Comparison of ENCODE assay signal across 11 mouse cellular contexts in the genomic region with DNA sequence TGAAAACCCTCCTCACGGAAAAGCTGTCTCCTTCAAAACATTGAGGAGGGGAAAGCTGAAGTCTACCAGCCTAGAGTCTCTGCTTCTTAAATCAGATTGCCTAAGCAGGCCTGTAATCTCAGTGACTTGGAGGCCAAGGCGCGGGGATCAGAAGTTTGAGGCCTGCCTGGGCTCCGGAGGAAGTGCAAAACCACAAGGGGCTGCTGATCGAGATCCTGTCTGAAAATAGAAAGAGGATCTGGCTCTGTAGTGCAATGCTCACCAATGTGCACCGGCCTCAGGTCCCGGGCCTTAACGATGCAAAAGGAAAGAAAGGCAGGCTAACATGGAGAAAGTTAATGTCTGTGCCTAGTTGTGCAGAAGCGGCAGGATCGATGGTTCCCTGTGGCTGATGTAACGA. TPM values are rescaled to one million over a fixed set of nuclear protein-coding genes. Genes with fewer than 3 reads are reported as not detected.
DNase-seq lines count a peak whose midpoint lies in the region; ATAC-seq and TF ChIP-seq lines count a peak whose summit lies in the region.
"Had no signal": no experiment of that assay in that cellular context is flagged by ENCODE, and none has a peak within 500 bp of the region (broad histone marks: within the 10 kb centered on the region; RNA-seq: fewer than 3 reads in every experiment).

No protein-coding gene starts in this region.

- ATAC-seq in heart, embryonic 11.5 days (replicated peaks; ENCODE audit: insufficient number of reproducible peaks, low FRiP score, low TSS enrichment), result no peak
- no peak for ATAC-seq in hindbrain, embryonic 16.5 days
- ATAC-seq in kidney, embryonic 16.5 days (ENCODE audit: low FRiP score, low TSS enrichment), result no peak

- dilution Hi-C loops in CH12.LX (cut with MboI; ENCODE audit: extremely low pct_ligation_motif_present, extremely low pct_unique_long_range_greater_than_20kb, low sequenced_read_pairs), result no loop called here

- no peaks in the 10 kb centered on the region for H3K36me3 ChIP-seq in heart, embryonic 11.5 days (ENCODE audit: control insufficient read depth, insufficient read depth, low read length)
- no peaks in the 10 kb centered on the region for H3K36me3 ChIP-seq in heart, embryonic 10.5 days
- H3K36me3 ChIP-seq in CH12.LX (replicated peaks in 1 of 2; ENCODE audit: control insufficient read depth in 1 of 2, insufficient read depth in 1 of 2, low read length in 1 of 2), result peaks cover 4 to 19% of the 10 kb centered on the region in 2 experiments
- H3K36me3 ChIP-seq in hindbrain, embryonic 16.5 days (ENCODE audit: control insufficient read depth, insufficient read depth, low read length), result peaks cover 3% of the 10 kb centered on the region; the same call in 1 of the 2 replicates
- H3K36me3 ChIP-seq in kidney, embryonic 16.5 days (ENCODE audit: insufficient read depth, low read length), result no peaks in the 10 kb centered on the region
- H3K36me3 ChIP-seq: G1E; midbrain, embryonic 10.5 days had no signal

- no peaks in the 10 kb centered on the region for H3K79me2 ChIP-seq in CH12.LX (replicated peaks; ENCODE audit: control insufficient read depth, extremely low read depth, insufficient read depth, poor library complexity, severe bottlenecking)

- WGBS in heart, embryonic 11.5 days (ENCODE audit: insufficient replicate concordance), result 62% methylated on average over 11 of the region's 11 CpGs
- 63% methylated on average over 11 of the region's 11 CpGs for WGBS in heart, embryonic 10.5 days
- WGBS in hindbrain, embryonic 16.5 days, result 86% methylated on average over 11 of the region's 11 CpGs
- WGBS in kidney, embryonic 16.5 days, result 78% methylated on average over 11 of the region's 11 CpGs

- TF ChIP-seq CTCF in CH12.LX (conservative IDR thresholded peaks at IDR 0.05 in 1 of 2, IDR thresholded peaks at IDR 0.05 in 1 of 2; ENCODE audit: low read depth in 2 of 2, low read length in 2 of 2), result no peak

- peak; percentile 70; the same call in 1 of the 2 replicates for TF ChIP-seq EP300 in CH12.LX (IDR thresholded peaks at IDR 0.05; ENCODE audit: low read length)

- 0 out of 2 replicates have a peak, but pooled peaks cover 2% of the 10 kb centered on the region for H3K4me1 ChIP-seq in heart, embryonic 11.5 days (ENCODE audit: control insufficient read depth, insufficient read depth, low read length)
- no peaks in the 10 kb centered on the region for H3K4me1 ChIP-seq in heart, embryonic 10.5 days
- peaks cover 22 to 47% of the 10 kb centered on the region in 2 experiments for H3K4me1 ChIP-seq in CH12.LX (ENCODE audit: control insufficient read depth in 1 of 2, insufficient read depth in 2 of 2)
- peaks cover 2% of the 10 kb centered on the region; the same call in 1 of the 2 replicates for H3K4me1 ChIP-seq in hindbrain, embryonic 16.5 days (ENCODE audit: control insufficient read depth, insufficient read depth, low read depth, low read length)
- H3K4me1 ChIP-seq in kidney, embryonic 16.5 days (ENCODE audit: insufficient read depth, low read length), result 0 out of 2 replicates have a peak, but pooled peaks cover 4% of the 10 kb centered on the region

- no peaks in the 10 kb centered on the region for H3K9me3 ChIP-seq in heart, embryonic 11.5 days (replicated peaks; ENCODE audit: control insufficient read depth, low read length)
- H3K9me3 ChIP-seq in heart, embryonic 10.5 days, result no peaks in the 10 kb centered on the region
- peaks cover 5% of the 10 kb centered on the region for H3K9me3 ChIP-seq in CH12.LX (replicated peaks; ENCODE audit: low read length)
- H3K9me3 ChIP-seq in hindbrain, embryonic 16.5 days (ENCODE audit: control insufficient read depth, low read length), result no peaks in the 10 kb centered on the region
- H3K9me3 ChIP-seq in kidney, embryonic 16.5 days (ENCODE audit: low read length), result no peaks in the 10 kb centered on the region
- H3K9me3 ChIP-seq: midbrain, embryonic 10.5 days had no signal

- H3K4me3 ChIP-seq in heart, embryonic 11.5 days (ENCODE audit: low read depth, low read length), result no peak overlapping the region
- no peak overlapping the region for H3K4me3 ChIP-seq in heart, embryonic 10.5 days
- no peak overlapping the region for H3K4me3 ChIP-seq in CH12.LX (replicated peaks in 1 of 3; ENCODE audit: low read depth in 2 of 3, low read length in 2 of 3, poor library complexity in 1 of 3)
- no peak overlapping the region for H3K4me3 ChIP-seq in hindbrain, embryonic 16.5 days (ENCODE audit: low read length)
- no peak overlapping the region for H3K4me3 ChIP-seq in kidney, embryonic 16.5 days (ENCODE audit: low read length)
- H3K4me3 ChIP-seq: midbrain, embryonic 10.5 days had no signal

- no peak overlapping the region for H3K27ac ChIP-seq in heart, embryonic 11.5 days (ENCODE audit: low read depth, low read length)
- no peak overlapping the region for H3K27ac ChIP-seq in heart, embryonic 10.5 days
- H3K27ac ChIP-seq in CH12.LX (ENCODE audit: insufficient read depth, low read depth), result peak overlapping the region; percentile 87
- H3K27ac ChIP-seq in hindbrain, embryonic 16.5 days (ENCODE audit: low read depth, low read length), result no peak overlapping the region
- H3K27ac ChIP-seq in kidney, embryonic 16.5 days (ENCODE audit: low read length), result no peak overlapping the region; the same call in 1 of the 2 replicates
- H3K27ac ChIP-seq: midbrain, embryonic 10.5 days had no signal

- no peaks in the 10 kb centered on the region for H3K27me3 ChIP-seq in heart, embryonic 11.5 days (ENCODE audit: control insufficient read depth, insufficient read depth, low read length)
- no peaks in the 10 kb centered on the region for H3K27me3 ChIP-seq in heart, embryonic 10.5 days (ENCODE audit: insufficient read depth, poor library complexity, severe bottlenecking)
- no peaks in the 10 kb centered on the region for H3K27me3 ChIP-seq in CH12.LX (replicated peaks)
- no peaks in the 10 kb centered on the region for H3K27me3 ChIP-seq in hindbrain, embryonic 16.5 days (replicated peaks; ENCODE audit: control insufficient read depth, insufficient read depth, low read length)
- no peaks in the 10 kb centered on the region for H3K27me3 ChIP-seq in kidney, embryonic 16.5 days (ENCODE audit: insufficient read depth, low read length)

- TF ChIP-seq POLR2A in CH12.LX (IDR thresholded peaks at IDR 0.05; ENCODE audit: low read depth, low read length), result peak; percentile 65

- in situ Hi-C loops in CH12.LX (cut with MboI; ENCODE audit: low pct_ligation_motif_present, low pct_unique_long_range_greater_than_20kb, low sequenced_read_pairs), result loop anchor here (5.0 kb wide), 2 partner anchors 36 to 44 kb away; no protein-coding TSS in a partner anchor

- no peak for TF ChIP-seq RAD21 in CH12.LX (IDR thresholded peaks at IDR 0.05; ENCODE audit: low read depth, low read length)

- no peak overlapping the region for H3K4me2 ChIP-seq in heart, embryonic 11.5 days
- peak overlapping the region; percentile 48 for H3K4me2 ChIP-seq in CH12.LX (ENCODE audit: insufficient read depth, low read depth, poor library complexity, severe bottlenecking)
- no peak overlapping the region for H3K4me2 ChIP-seq in hindbrain, embryonic 16.5 days (ENCODE audit: low read length)
- no peak overlapping the region for H3K4me2 ChIP-seq in kidney, embryonic 16.5 days (replicated peaks; ENCODE audit: low read depth, low read length)

- 0 out of 2 replicates have a peak overlapping the region, but pooled peaks have one; percentile 49 for H3K9ac ChIP-seq in heart, embryonic 11.5 days (ENCODE audit: low read depth, low read length)
- peak overlapping the region; percentile 52 for H3K9ac ChIP-seq in CH12.LX (ENCODE audit: insufficient read depth, low read depth)
- H3K9ac ChIP-seq in hindbrain, embryonic 16.5 days (ENCODE audit: low read depth, low read length), result no peak overlapping the region
- H3K9ac ChIP-seq in kidney, embryonic 16.5 days (replicated peaks; ENCODE audit: low read length), result no peak overlapping the region

- no peak for DNase-seq in heart, embryonic 10.5 days (ENCODE audit: low spot score)
- peak; percentile 90 for DNase-seq in CH12.LX (ENCODE audit: extremely low read depth)
- peak; percentile 25 for DNase-seq in lung, postnatal 14 days
- peak; percentile 86 for DNase-seq in spleen, postnatal 36 days (ENCODE audit: low spot score in 2 of 2)
- DNase-seq in frontal cortex, postnatal 36 days (ENCODE audit: low spot score in 2 of 2), result no peak
- DNase-seq: heart, postnatal 10 days had no signal

TF ChIP-seq in CH12.LX, 34 proteins besides CTCF, POLR2A, EP300 and RAD21 (continues in another document):
- 0 out of 2 replicates have a peak, but pooled peaks have one; percentile 23 for TF ChIP-seq UBTF (IDR thresholded peaks at IDR 0.05; ENCODE audit: low read depth, low read length)
- TF ChIP-seq MAFK (IDR thresholded peaks at IDR 0.05; ENCODE audit: insufficient replicate concordance, low read length), result no peak
- TF ChIP-seq JUN (IDR thresholded peaks at IDR 0.05; ENCODE audit: insufficient read depth, low read depth, low read length), result no peak
- TF ChIP-seq GABPA (IDR thresholded peaks at IDR 0.05; ENCODE audit: insufficient replicate concordance, low read depth, low read length), result no peak
- no peak for TF ChIP-seq MYC (IDR thresholded peaks at IDR 0.05; ENCODE audit: low read depth, low read length)
- peak; percentile 49 for TF ChIP-seq IRF4 (IDR thresholded peaks at IDR 0.05; ENCODE audit: low read depth, low read length)
- TF ChIP-seq TCF12 (IDR thresholded peaks at IDR 0.05; ENCODE audit: low read depth, low read length), result peak; percentile 14; the same call in 1 of the 2 replicates
- peak; percentile 14 for TF ChIP-seq MAX (IDR thresholded peaks at IDR 0.05; ENCODE audit: low read length)
- TF ChIP-seq RCOR1 (conservative IDR thresholded peaks at IDR 0.05; ENCODE audit: low read depth, low read length), result no peak
- TF ChIP-seq ZNF384 (IDR thresholded peaks at IDR 0.05; ENCODE audit: low read depth, low read length), result no peak
- TF ChIP-seq MEF2A (IDR thresholded peaks at IDR 0.05; ENCODE audit: borderline replicate concordance, low read depth, low read length), result peak; percentile 97
- TF ChIP-seq CHD1 (IDR thresholded peaks at IDR 0.05; ENCODE audit: low read depth, low read length), result no peak
- TF ChIP-seq SIN3A (IDR thresholded peaks at IDR 0.05; ENCODE audit: low read length), result no peak
- TF ChIP-seq ETS1 (conservative IDR thresholded peaks at IDR 0.05; ENCODE audit: low read depth, low read length), result peak; percentile 55; the same call in 1 of the 2 replicates
- no peak for TF ChIP-seq E2F4 (IDR thresholded peaks at IDR 0.05; ENCODE audit: insufficient replicate concordance, low read depth, low read length)

RNA-seq across cellular contexts. Expression of a gene that starts 48.6 kb away (rescaled TPM):
- 47.2 and 48.4 TPM in 2 replicates for polyA plus RNA-seq in heart, embryonic 11.5 days (2014; fragmentation: Nextera tagmentation; extraction: Ambion mirVana)
- 20.2 and 38.4 TPM in 2 replicates for polyA plus RNA-seq in heart, embryonic 10.5 days (2016; fragmentation: Nextera tagmentation; extraction: Ambion mirVana)
- total RNA-seq in CH12.LX (2012; rRNA removed) (15.3 and 19.0 TPM in 2 replicates), CH12.LX (2014; rRNA removed) (28.7 and 32.1 TPM in 2 replicates)
- 17.3 and 17.5 TPM in 2 replicates for polyA plus RNA-seq in CH12.LX (2012; ENCODE audit: insufficient read length, low read depth)
- 16.5 and 19.0 TPM in 2 replicates for polyA plus RNA-seq in hindbrain, embryonic 16.5 days (2015; fragmentation: Nextera tagmentation; extraction: Ambion mirVana)
- 21.5 and 22.0 TPM in 2 replicates for polyA plus RNA-seq in kidney, embryonic 16.5 days (2015; fragmentation: Nextera tagmentation; extraction: Ambion mirVana)
- polyA plus RNA-seq: G1E had no signal

Comparison
In these comparisons a context has a peak if more than half of its experiments do, and no peak if none do; other contexts are left out.
1. H3K9ac ChIP-seq: peak in heart, embryonic 11.5 days (single experiment) and CH12.LX (single experiment); none in hindbrain, embryonic 16.5 days (single experiment) and kidney, embryonic 16.5 days (single experiment).
2. DNase-seq: peak in CH12.LX (single experiment), lung, postnatal 14 days (single experiment) and spleen, postnatal 36 days (2 of 2); none in heart, embryonic 10.5 days (single experiment) and frontal cortex, postnatal 36 days (0 of 2).